Mouse (Mus musculus) olfactory bulb, adult 2 months (tissue): Measurements from ENCODE around the gene Atp6v0e. TPM values are rescaled to one million over a fixed set of nuclear protein-coding genes. Genes with fewer than 3 reads are reported as not detected.

ENCODE experiments used
- H3K27ac ChIP-seq: fragments of 200-500 bp; 2 replicates; pipeline ENCODE4 v1.5.1; 2012; ENCODE audit warnings: low read depth, low read length; ENCODE audit not compliant: insufficient read depth
- H3K4me1 ChIP-seq: fragments of 200-500 bp; 2 replicates; pipeline ENCODE4 v1.6.1; 2012; ENCODE audit warnings: low read length; ENCODE audit not compliant: control insufficient read depth, insufficient read depth
- H3K4me3 ChIP-seq: fragments of 200-500 bp; 2 replicates; pipeline ENCODE4 v1.5.1; 2012; ENCODE audit warnings: mild to moderate bottlenecking, low read depth, low read length, moderate library complexity; ENCODE audit not compliant: insufficient read depth
- CTCF ChIP-seq: fragments of 200-500 bp; IDR thresholded peaks from 2 replicates; pipeline ENCODE4 v1.5.1; 2012; ENCODE audit warnings: low read depth, mild to moderate bottlenecking, low read length, moderate library complexity; ENCODE audit not compliant: insufficient read depth
- POLR2A ChIP-seq: fragments of 200-500 bp; IDR thresholded peaks from 2 replicates; pipeline ENCODE4 v1.6.1; 2012; ENCODE audit warnings: mild to moderate bottlenecking, low read depth, low read length, moderate library complexity; ENCODE audit not compliant: insufficient read depth
- WGBS: fragments of 180-500 bp; shearing (Covaris S2); methylation state at CpG from one replicate; pipeline ENCODE4 v1.1.7; 2018; 5-methylcytosine and 5-hydroxymethylcytosine counted together
- polyA plus RNA-seq: library from polyadenylated mRNA; stranded (reverse); fragments of >200 nt; gene quantifications from 2 replicates; pipeline ENCODE4 v1.2.4, GENCODE M21; 2012; ENCODE audit warnings: low replicate concordance; ENCODE audit not compliant: missing spikeins, insufficient read depth, insufficient read length

Gene Atp6v0e
- polyA plus RNA-seq, 1 experiment, result not detected

DNA sequence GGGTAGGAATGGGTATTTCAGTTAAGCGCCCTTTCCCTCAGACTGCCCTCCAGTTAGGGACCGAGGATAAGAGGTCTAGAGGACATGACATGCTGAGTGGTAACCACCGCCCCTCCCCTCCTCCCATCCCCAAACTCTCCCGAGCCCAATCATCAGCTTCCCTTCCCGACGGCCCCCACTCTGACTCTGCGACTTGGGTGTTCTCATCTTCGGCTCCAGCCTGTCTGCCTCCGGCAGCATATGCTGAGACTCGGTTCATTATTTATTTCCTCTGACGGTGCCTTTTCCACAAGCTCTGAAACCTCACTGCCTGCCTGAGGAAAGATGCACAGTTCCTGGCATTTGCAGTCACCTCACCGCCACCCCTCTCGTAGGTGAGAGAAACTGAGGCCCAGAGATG lies 15.7 kb upstream of the Atp6v0e start:
- no peak overlapping the region for H3K4me3 ChIP-seq
- H3K27ac ChIP-seq, result no peak overlapping the region
- 66% methylated on average over 13 of the region's 13 CpGs for WGBS
- peaks cover 36% of the 10 kb centered on the region for H3K4me1 ChIP-seq
- TF ChIP-seq POLR2A (no peak), CTCF (no peak)

DNA sequence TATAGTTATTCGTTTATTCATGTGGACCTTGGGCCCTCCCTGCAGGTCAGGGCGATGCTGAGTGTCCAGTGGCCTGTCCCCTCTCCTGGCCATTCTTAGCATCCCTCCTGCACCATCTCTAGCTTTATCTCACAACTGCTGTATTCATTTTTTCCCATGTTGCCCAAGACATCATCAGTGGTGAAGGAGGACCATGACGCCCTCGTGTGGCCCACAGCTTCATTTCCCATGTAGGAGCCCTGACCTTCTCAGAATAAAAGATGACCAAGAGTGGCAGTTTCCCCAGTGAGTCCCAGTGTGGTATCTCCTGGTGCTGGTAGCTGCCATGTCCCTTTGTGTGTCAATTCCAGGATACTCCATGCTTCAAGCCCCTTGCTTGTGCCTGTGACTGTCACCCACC lies 13.5 kb upstream of the Atp6v0e start:
- peak overlapping the region; percentile 84 for H3K27ac ChIP-seq
- no peak overlapping the region for H3K4me3 ChIP-seq
- peaks cover 30% of the 10 kb centered on the region for H3K4me1 ChIP-seq
- 76% methylated on average over 4 of the region's 4 CpGs for WGBS
- TF ChIP-seq CTCF, result no peak
- TF ChIP-seq POLR2A, result no peak

DNA sequence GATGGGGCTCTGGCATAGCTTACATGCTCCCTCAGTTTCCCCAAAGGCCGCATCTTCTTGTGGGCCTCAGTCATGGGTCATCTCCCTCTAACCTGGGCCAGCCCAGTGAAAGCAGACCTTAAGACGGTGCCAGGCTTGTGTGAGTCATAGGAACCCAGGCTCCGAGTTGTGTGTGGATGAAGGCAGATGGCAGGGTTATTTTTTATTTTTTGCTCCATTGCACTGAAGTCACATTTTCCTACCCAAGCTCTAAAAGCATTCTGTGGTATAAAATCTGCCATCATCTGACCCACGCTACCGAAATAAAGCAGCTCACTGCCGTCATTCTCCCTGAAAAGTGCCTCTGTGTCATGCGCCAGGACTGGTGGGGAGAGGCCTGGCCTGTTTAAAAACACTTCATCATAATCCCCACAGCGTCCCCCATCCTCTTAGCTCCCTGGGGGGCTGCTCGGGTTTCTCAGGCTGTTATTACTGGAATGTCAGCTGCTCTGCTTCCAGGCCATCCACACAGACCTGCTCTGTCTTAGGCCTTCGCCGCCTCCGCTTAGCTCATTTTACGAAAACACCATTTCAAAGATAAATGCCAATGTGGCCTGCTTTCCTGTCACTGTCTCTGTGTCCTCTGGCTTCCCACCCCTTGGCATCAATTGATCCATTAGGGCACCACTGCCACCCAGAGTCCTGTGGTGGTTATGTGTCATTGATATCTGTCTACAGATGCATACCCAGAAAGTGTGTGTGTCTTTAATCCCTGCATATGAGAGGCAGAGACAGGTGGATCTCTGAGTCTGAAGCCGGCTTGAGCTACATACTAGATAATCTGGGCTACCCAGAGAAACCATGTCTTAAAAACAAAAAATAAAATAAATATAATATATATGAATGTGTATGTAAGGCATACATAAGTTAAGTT lies 12.3 kb upstream of the Atp6v0e start:
- H3K27ac ChIP-seq, result peak overlapping the region; percentile 91
- H3K4me3 ChIP-seq, result no peak overlapping the region
- WGBS, result 37% methylated on average over 14 of the region's 14 CpGs
- TF ChIP-seq POLR2A (no peak), CTCF (no peak)
- H3K4me1 ChIP-seq, result peaks cover 21% of the 10 kb centered on the region

DNA sequence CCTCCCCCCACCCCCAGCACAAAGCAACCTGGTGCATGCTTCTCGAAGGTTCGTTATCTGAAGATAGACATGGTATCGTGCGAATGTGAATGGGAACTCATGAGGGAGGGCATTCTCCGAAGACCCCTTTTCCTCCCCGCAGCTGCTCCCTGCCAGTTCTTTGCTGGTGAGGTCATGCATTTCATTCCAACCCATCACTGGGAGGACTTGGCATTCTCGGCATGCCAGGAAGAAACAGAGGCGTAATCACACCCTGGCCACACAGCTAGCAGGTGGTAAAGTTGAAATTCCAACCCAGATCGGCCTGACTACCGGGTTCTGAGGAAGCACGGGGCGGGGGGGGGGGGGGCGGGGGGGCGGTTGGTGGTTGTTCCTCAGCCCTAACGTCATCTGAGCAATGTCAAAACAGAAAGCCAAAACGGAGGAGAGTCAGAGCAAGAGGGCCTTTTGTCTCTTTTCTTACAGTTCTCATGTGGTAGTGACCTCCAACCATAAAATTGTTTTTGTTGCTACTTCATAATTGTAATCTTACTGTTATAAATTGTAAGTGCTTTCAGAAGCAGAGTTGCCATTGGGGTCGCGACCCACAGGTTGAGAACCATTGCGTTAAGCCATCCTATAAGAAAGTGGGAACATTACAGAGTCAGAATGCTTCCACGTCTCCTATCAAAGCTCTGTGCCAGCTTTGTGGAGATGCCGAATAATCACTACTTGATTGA lies 4.0 kb upstream of the Atp6v0e start:
- TF ChIP-seq POLR2A (no peak), CTCF (no peak)
- Histone ChIP-seq H3K4me3 (no peak overlapping the region), H3K27ac (no peak overlapping the region), H3K4me1 (peaks cover 9% of the 10 kb centered on the region)
- WGBS, result 24% methylated on average over 21 of the region's 21 CpGs

DNA sequence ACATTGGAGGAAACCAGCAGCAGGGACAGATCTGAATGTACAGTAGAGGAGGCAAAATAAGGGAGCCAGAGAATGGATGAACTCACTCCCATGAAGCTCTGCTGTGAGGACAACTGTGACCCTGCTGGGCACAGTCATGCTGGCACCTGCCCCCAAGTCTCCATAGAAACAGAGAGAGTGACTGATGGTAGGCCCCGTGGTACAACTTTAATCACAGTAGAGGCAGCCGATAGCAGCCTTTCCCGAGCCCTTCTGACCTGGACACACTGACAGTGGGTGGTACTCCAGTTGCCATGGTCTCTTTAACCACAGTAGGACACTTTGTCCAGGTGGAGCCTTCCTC lies 3.5 kb upstream of the Atp6v0e start:
- Histone ChIP-seq H3K27ac (no peak overlapping the region), H3K4me1 (peaks cover 9% of the 10 kb centered on the region), H3K4me3 (no peak overlapping the region)
- no peak for TF ChIP-seq CTCF
- TF ChIP-seq POLR2A, result no peak
- WGBS, result 48% methylated on average over 3 of the region's 3 CpGs

DNA sequence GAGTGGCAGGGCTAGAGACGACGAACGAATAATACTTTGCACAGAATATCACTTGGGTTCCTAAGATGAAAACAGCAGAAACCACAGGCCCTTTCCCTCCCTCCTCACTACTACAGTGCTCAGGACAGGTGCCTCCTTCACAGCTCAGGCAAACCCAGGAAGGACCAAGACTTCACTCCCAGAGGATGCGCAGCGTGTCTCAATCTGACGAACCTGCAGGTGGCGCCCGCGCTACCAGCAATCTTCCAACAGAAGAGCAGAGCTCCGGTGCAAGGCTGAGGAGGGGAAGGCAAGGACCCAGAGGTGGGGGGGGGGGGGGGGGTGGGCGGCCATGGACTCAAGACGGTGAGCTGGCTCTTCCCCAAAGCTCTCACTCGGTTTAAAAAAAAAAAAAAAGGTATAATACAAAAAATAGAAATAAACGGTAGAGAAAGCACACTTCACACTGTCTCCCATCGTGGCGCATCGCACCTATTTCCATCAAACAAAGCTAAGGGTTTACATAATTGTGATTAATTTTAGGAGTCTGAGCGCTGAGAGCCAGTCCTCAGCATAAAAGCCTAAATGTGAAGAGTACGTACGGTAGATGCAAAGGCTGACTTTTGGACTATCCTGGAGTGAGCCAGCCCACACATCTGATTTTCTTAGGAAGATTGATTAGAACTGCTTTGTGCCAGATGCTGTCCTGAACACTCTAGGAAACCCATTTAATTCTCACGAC lies 2.7 kb upstream of the Atp6v0e start:
- H3K4me3 ChIP-seq, result no peak overlapping the region
- H3K27ac ChIP-seq, result no peak overlapping the region
- 13% methylated on average over 21 of the region's 21 CpGs for WGBS
- TF ChIP-seq CTCF, result peak; percentile 63; the same call in 1 of the 2 replicates
- TF ChIP-seq POLR2A, result no peak
- peaks cover 9% of the 10 kb centered on the region for H3K4me1 ChIP-seq

DNA sequence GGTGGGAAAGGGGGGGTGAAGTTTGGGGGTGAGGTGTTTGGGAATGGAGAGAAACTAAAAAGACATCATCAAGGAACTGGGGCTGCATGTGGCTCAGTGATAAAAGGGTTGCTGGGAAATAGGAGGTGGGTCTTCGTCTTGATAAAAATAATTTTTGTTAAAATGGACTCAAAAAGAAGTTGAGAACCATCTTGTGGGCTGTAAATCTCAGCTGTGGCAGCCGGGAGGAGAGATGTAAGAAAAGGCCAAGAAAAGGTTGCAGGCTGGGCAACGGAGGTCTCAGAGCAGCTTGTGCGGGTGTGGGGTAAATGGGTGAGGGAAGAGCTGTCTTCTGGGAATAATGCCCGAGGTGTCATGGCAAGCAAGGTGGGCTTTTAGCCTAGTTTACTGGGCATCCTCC lies 827 bp upstream of the Atp6v0e start:
- no peak for TF ChIP-seq POLR2A
- TF ChIP-seq CTCF, result no peak
- no peak overlapping the region for H3K4me3 ChIP-seq
- no peak overlapping the region for H3K27ac ChIP-seq
- 81% methylated on average over 5 of the region's 5 CpGs for WGBS
- H3K4me1 ChIP-seq, result peaks cover 9% of the 10 kb centered on the region

DNA sequence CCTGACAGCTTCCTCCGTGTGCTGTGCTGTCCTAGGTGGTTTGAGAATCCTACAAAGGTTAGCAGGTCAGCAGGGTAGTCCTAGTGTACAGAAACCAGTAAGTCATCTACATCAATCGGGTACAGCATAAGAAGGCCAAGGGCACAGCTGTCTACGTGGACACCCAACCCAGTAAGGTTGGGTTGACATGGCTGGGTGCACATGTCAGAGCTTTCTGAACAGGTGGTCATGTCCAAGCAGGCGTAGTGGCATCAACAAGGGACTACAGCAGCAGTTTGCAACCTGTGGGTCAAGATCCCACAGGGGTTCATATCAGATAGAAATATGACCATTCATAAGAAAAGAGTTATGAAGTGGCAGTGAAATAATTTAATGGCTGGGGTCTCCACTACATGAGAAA lies 2.6 kb downstream of the Atp6v0e start:
- 89% methylated on average over 4 of the region's 4 CpGs for WGBS
- no peak overlapping the region for H3K27ac ChIP-seq
- peaks cover 5% of the 10 kb centered on the region for H3K4me1 ChIP-seq
- H3K4me3 ChIP-seq, result no peak overlapping the region
- TF ChIP-seq POLR2A (no peak), CTCF (no peak)
